Mouse (Mus musculus): ENCODE measurements around the gene Gipc3.

- TF ChIP-seq POLR2A (IDR thresholded peaks at IDR 0.05; ENCODE audit: control insufficient read depth, extremely low read depth, insufficient read depth, low read length, poor library complexity) (no peak), CTCF (IDR thresholded peaks at IDR 0.05; ENCODE audit: borderline replicate concordance, control insufficient read depth, extremely low read depth, insufficient read depth, low read length, poor library complexity) (0 out of 2 replicates have a peak, but pooled peaks have one; percentile 10)
Measured at GRCm38 (mm10) chr10:81290698-81291460, 52.2 kb downstream of the Gipc3 start.

All from thymus, adult 2 months (tissue).